Mouse (Mus musculus): ENCODE data around the gene Acp7. TPM values are rescaled to one million over a fixed set of nuclear protein-coding genes. Genes with fewer than 3 reads are reported as not detected.

Gene Acp7
- polyA plus RNA-seq, 1 experiment from 2014 or later = not detected

DNA sequence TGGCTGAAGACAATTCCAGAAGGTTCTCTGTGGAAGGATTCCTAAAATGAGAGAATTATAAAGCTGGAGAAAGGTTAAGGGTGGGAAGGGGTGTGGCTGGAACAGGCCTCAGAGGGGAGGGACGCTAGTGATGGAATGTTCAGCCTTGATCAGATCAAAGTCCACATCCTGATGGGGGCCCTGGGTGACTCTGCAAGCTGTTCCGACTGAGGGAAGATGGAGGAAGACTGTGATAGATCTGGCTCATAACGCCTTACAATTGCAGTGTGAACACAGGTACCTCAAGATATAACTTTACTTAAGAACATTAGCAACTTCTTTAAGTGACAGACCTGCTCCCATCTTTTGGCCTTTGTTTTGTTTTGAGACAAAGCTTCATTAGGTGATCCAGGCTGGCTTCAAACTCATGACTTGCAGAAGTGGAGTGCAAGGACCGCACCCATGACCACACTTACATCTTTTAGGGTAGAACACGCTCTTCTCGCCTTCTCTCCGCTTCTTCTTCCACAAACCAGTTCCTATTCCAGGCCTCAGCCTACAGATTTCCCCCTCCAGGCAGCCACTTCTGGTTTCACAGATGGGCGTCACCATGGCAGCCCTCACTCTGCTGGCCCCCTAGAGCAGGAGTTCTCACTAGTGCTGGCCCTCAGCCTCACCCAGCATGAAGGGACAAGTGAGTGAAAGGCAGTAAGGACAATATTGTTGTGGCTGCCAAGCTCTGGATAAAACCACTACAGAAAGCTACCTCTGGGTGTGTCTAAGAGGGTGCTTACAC, 47.4 kb downstream of the Acp7 start:
- no peak for ATAC-seq (ENCODE audit: low read depth)
- no peaks in the 10 kb centered on the region for H3K36me3 ChIP-seq
- no peak overlapping the region for H3K4me2 ChIP-seq
- H3K27me3 ChIP-seq = no peaks in the 10 kb centered on the region
- H3K9me3 ChIP-seq = no peaks in the 10 kb centered on the region
- H3K4me1 ChIP-seq (replicated peaks) = peaks cover 82% of the 10 kb centered on the region
- 81% methylated on average over 8 of the region's 8 CpGs for WGBS
- no peak overlapping the region for H3K4me3 ChIP-seq
- H3K9ac ChIP-seq = no peak overlapping the region
- 0 out of 2 replicates have a peak overlapping the region, but pooled peaks have one; percentile 65 for H3K27ac ChIP-seq (replicated peaks)

DNA sequence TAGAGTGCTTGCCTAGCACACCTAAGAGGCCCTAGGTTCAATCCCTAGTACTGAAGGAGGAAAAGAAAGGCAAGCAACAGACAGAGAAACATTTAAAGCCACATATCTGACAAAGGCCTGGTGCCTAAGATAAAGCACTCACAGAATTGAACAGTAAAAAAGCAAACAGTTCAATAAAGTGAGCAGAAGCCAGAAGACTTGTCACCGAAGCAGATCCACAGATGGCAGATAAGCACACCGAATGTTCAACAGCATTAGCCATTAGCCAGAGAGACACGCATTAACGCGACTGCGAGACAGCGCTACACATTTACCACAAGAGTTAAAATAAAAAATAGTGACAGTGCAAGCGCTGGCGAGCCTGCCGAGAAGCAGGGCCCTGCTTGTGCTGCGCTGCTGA, 48.3 kb downstream of the Acp7 start:
- Histone ChIP-seq H3K4me1 (replicated peaks) (peaks cover 77% of the 10 kb centered on the region), H3K4me2 (no peak overlapping the region), H3K9me3 (no peaks in the 10 kb centered on the region), H3K27me3 (no peaks in the 10 kb centered on the region), H3K27ac (replicated peaks) (peak overlapping the region; percentile 65), H3K9ac (no peak overlapping the region), H3K36me3 (no peaks in the 10 kb centered on the region), H3K4me3 (no peak overlapping the region)
- 63% methylated on average over 11 of the region's 11 CpGs for WGBS
- no peak for ATAC-seq (ENCODE audit: low read depth)

DNA sequence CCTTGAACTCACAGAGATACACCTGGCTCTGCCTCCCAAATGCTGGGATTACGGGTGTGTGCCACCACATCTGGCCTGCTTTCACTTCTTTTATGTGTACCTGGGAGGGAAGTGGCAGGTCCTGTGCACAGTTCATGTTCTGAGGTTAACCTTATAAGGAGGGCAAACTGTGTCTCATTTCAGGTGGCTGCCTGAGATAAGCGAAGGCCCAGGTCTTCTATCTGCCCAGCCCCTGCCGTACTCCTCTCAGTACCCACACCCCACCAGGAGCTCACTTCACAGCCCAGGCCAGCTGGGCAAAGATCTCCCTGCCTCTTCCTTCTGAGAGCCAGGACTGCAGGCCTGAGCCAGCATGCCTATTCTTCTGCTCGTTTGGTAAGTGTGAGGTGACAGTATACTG, 49.4 kb downstream of the Acp7 start:
- H3K9ac ChIP-seq = no peak overlapping the region
- 86% methylated on average over 4 of the region's 4 CpGs for WGBS
- H3K9me3 ChIP-seq = no peaks in the 10 kb centered on the region
- H3K36me3 ChIP-seq = no peaks in the 10 kb centered on the region
- H3K4me1 ChIP-seq (replicated peaks) = peaks cover 77% of the 10 kb centered on the region
- no peak overlapping the region for H3K27ac ChIP-seq (replicated peaks)
- no peak overlapping the region for H3K4me2 ChIP-seq
- H3K27me3 ChIP-seq = no peaks in the 10 kb centered on the region
- no peak for ATAC-seq (ENCODE audit: low read depth)
- no peak overlapping the region for H3K4me3 ChIP-seq

DNA sequence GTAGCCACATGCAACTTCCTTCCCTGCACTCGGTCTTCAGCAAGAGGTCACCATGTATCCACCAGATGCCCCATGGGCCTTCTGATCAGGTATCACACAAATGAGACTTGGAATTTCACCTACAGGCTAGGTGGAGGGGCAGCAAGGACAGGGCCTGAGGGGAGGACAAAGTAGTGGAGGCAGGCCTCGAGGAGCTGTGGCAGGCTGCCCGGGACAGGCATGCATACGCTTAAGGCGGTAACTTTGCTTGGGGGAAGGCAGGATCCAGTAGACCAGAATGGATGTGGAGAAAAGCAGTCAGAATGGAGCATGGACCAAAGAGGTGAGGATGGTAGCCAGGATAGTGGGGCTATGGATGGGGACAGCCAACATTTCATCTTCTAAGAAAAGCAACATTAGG, 51.3 kb downstream of the Acp7 start:
- no peak overlapping the region for H3K27ac ChIP-seq (replicated peaks)
- H3K4me2 ChIP-seq = no peak overlapping the region
- ATAC-seq (ENCODE audit: low read depth) = no peak
- no peaks in the 10 kb centered on the region for H3K36me3 ChIP-seq
- no peaks in the 10 kb centered on the region for H3K27me3 ChIP-seq
- no peak overlapping the region for H3K4me3 ChIP-seq
- H3K9ac ChIP-seq = 0 out of 2 replicates have a peak overlapping the region, but pooled peaks have one; percentile 41
- no peaks in the 10 kb centered on the region for H3K9me3 ChIP-seq
- WGBS = 77% methylated on average over 5 of the region's 5 CpGs
- peaks cover 68% of the 10 kb centered on the region for H3K4me1 ChIP-seq (replicated peaks)

DNA sequence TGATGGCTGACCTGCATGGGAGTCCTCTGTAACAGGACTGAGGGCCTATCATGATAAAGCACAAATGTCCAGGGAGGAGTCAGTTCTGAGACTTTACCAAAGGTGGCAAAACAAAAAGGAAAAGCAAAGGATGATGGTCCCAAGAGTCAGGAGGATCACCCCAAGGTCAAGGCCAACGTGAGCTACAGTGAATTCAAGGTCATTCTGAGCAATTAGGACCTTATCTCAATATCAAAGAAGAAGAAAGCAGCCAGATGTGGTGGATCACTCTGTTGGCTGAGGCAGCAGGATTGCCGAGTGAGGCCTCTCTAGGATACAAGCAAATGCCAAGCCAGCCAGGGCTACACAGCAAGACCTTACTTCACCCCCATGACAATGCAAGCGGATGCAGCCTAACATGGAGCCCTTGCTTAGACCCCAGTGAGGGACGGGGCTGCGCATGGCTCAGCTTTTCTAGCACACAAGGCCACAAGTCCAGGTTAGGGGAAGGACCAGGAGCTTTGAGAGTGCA, 52.5 kb downstream of the Acp7 start:
- Histone ChIP-seq H3K4me3 (no peak overlapping the region), H3K9ac (no peak overlapping the region), H3K36me3 (no peaks in the 10 kb centered on the region), H3K9me3 (no peaks in the 10 kb centered on the region), H3K4me1 (replicated peaks) (peaks cover 56% of the 10 kb centered on the region), H3K4me2 (no peak overlapping the region), H3K27me3 (no peaks in the 10 kb centered on the region), H3K27ac (replicated peaks) (no peak overlapping the region)
- WGBS = 87% methylated on average over 5 of the region's 5 CpGs
- no peak for ATAC-seq (ENCODE audit: low read depth)

DNA sequence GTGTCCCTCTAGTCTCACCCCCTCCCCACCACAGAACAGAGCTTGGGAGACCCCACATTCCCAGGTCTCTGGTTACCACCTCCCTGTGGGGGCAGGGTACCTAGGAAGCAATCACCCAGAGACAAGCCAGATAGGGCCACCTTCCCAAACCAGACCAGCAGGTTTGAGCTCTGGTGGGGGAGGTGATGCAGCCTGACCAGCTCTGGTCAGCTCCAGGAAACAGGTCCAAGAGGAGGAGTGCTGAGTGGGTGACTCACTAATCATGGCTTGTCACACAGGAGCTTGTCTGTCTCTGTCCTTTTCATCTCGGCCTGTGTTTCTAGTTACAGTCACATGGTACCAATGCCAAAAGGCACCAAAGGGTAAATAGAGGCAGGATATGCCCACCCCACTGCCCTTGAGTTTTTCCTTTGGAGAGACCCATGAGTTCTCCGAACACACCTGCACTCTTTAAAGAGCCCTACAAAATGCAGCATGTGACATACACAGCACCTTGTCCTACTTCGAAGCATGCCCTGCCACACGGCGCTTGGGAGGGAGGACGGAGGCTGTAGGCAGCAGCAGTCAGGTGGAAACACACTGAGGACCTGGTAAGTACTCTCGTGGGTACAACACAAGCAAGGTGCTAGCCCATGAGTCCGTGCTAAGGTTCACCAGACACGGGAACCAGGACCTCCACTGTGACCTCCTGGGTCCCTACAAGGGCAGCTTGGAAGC, 53.1 kb downstream of the Acp7 start:
- H3K4me3 ChIP-seq = no peak overlapping the region
- H3K9ac ChIP-seq = no peak overlapping the region
- H3K27me3 ChIP-seq = no peaks in the 10 kb centered on the region
- H3K4me2 ChIP-seq = no peak overlapping the region
- H3K4me1 ChIP-seq (replicated peaks) = peaks cover 50% of the 10 kb centered on the region
- 91% methylated on average over 9 of the region's 9 CpGs for WGBS
- H3K27ac ChIP-seq (replicated peaks) = no peak overlapping the region
- no peaks in the 10 kb centered on the region for H3K9me3 ChIP-seq
- H3K36me3 ChIP-seq = no peaks in the 10 kb centered on the region
- ATAC-seq (ENCODE audit: low read depth) = no peak

DNA sequence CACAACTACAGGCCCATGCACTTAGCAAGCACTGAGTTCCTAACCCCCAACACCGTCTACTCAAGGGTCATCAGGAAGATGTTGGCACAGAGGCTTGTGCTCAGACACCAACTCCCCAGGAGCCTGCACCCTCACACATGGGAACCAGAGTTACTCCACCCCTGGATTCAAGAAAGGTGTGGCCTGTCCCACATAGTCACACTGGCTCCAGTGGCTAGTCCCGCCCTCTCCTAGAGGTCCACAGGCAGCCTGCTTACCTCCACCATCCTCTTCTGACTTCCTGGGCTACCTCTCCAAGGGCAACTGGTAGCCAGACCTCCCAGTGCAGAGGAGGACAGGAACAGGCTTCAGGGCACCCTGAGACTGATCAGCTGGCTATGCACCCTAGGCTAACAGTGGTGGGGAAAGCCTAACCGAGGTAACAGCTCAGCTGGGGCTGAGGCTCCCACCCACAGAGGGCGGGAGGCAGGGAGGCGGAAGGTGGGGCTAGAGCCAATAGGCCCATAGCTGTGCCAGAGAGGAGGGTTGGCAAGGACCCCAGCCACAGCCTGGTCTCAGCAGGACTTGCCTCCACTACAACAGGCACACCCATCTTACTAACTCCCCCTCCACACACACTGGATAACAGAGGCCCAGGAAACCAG, 54.7 kb downstream of the Acp7 start:
- 74% methylated on average over 5 of the region's 5 CpGs for WGBS
- Histone ChIP-seq H3K36me3 (no peaks in the 10 kb centered on the region), H3K27me3 (no peaks in the 10 kb centered on the region), H3K9me3 (no peaks in the 10 kb centered on the region), H3K27ac (replicated peaks) (no peak overlapping the region), H3K4me1 (replicated peaks) (peaks cover 59% of the 10 kb centered on the region), H3K4me2 (no peak overlapping the region), H3K9ac (0 out of 2 replicates have a peak overlapping the region, but pooled peaks have one; percentile 47), H3K4me3 (no peak overlapping the region)
- peak; percentile 46; the same call in 1 of the 2 replicates for ATAC-seq (ENCODE audit: low read depth)

DNA sequence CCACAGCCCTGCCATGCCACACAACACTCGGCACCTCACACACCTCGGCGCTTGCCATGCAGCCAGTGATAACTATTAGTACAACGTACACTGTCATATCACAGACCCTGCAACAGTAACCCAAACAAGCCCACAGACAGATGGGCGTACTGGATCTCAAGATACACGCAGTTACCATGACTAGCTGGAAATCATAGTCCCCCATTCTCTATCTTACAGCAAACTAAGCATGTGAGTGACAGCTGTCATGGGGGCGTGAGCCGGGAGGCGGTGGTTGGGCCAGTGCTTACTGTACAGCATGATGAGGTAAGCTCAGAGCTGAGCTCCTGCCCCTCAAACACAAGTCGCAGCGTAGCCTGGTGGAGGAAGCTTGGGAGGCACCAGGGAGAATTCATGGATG, 55.5 kb downstream of the Acp7 start:
- Histone ChIP-seq H3K4me3 (no peak overlapping the region), H3K27me3 (no peaks in the 10 kb centered on the region), H3K9me3 (no peaks in the 10 kb centered on the region), H3K4me2 (no peak overlapping the region), H3K9ac (no peak overlapping the region), H3K36me3 (no peaks in the 10 kb centered on the region), H3K27ac (replicated peaks) (no peak overlapping the region), H3K4me1 (replicated peaks) (peaks cover 64% of the 10 kb centered on the region)
- no peak for ATAC-seq (ENCODE audit: low read depth)
- WGBS = 97% methylated on average over 11 of the region's 11 CpGs

DNA sequence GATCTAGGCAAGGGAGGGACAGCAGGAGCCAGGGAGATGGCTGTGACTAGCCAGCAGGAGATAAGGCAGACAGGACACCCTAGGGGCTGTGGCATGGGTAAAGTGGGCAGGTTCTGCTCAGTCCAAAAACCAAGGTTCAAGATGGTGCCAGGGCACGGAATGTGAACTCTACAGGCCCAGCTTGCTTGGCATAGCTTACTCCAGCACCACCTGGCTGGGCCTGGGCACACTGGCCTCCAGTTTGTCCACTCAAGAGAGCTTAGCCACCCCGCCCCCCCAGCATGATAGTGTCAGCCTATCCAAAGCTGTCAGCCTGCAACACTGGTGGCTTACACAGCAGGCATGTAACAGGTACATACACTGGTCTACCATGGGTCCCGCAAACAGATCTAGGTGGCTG, 57.9 kb downstream of the Acp7 start:
- ATAC-seq (ENCODE audit: low read depth) = no peak
- 0 out of 2 replicates have a peak, but pooled peaks cover 3% of the 10 kb centered on the region for H3K36me3 ChIP-seq
- H3K4me2 ChIP-seq = no peak overlapping the region
- no peaks in the 10 kb centered on the region for H3K9me3 ChIP-seq
- H3K27ac ChIP-seq (replicated peaks) = no peak overlapping the region
- H3K9ac ChIP-seq = no peak overlapping the region
- peaks cover 52% of the 10 kb centered on the region for H3K4me1 ChIP-seq (replicated peaks)
- WGBS = 97% methylated on average over 3 of the region's 3 CpGs
- H3K4me3 ChIP-seq = no peak overlapping the region
- no peaks in the 10 kb centered on the region for H3K27me3 ChIP-seq

DNA sequence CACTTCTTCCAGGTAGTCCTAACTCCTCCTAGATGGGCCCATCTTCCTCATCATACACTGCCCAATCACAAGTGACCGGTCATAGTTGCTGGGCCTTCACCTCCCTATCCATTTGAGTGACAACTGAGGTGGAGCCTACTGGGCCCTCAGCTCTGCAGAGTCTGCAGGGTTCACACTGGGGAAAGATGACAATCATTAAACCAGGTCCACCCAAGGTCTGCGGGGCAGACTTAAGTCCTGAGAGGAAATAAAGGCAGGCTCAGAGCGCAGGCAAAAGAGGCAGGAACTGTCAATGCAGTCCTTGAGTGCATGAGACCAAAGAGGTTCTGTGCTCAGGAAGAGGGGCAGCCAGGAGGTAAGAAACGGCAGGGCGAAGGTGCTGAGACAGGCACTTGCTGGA, 58.4 kb downstream of the Acp7 start:
- peaks cover 7% of the 10 kb centered on the region for H3K36me3 ChIP-seq
- WGBS = 92% methylated on average over 5 of the region's 5 CpGs
- no peak for ATAC-seq (ENCODE audit: low read depth)
- H3K9me3 ChIP-seq = no peaks in the 10 kb centered on the region
- H3K27me3 ChIP-seq = no peaks in the 10 kb centered on the region
- H3K9ac ChIP-seq = no peak overlapping the region
- peaks cover 49% of the 10 kb centered on the region for H3K4me1 ChIP-seq (replicated peaks)
- no peak overlapping the region for H3K27ac ChIP-seq (replicated peaks)
- no peak overlapping the region for H3K4me2 ChIP-seq
- no peak overlapping the region for H3K4me3 ChIP-seq

DNA sequence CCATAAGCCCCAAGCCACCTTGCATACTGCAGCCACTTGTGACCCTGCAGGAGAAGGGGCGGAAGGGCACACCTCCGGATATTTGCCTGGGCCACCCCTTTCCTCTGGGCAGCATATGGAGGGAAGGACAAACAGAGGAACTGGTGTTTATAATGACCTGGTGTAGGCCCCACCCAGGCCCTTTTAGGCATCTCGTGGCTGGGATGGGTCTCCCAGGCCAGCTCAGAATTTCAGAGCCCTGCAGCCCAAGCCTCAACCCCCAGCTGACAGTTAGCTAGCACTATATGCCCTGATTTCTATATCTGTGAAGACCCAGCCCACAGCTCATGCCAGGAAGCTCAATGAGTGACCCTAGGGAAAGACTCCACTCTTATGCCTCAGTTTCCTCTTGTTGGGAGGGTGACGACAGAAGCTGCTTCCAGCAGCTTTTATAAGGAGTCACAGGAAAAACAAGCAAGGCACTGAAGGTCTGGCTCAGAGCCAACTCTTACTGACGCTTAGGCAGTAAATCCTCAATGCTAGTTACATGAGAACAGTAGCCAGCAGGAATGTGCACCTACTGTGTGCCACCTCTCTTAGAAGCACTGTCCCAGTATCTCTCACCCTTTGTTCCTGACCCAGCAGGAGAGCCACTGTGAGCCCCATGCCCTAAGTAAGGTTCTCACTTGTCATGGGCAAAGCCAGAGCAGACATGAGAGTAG, 60.0 kb downstream of the Acp7 start:
- Histone ChIP-seq H3K4me3 (no peak overlapping the region), H3K27me3 (no peaks in the 10 kb centered on the region), H3K9ac (no peak overlapping the region), H3K9me3 (no peaks in the 10 kb centered on the region), H3K4me2 (no peak overlapping the region), H3K4me1 (replicated peaks) (peaks cover 34% of the 10 kb centered on the region), H3K36me3 (peaks cover 23% of the 10 kb centered on the region), H3K27ac (replicated peaks) (peak overlapping the region; percentile 46; the same call in 1 of the 2 replicates)
- WGBS = 39% methylated on average over 5 of the region's 5 CpGs
- ATAC-seq (ENCODE audit: low read depth) = no peak
